Mouse (Mus musculus): ENCODE data around the gene Ccin. TPM values are rescaled to one million over a fixed set of nuclear protein-coding genes. Genes with fewer than 3 reads are reported as not detected.
A peak's percentile ranks its signal among the peaks of the same experiment; 100 is the strongest.

Ccin gene
- polyA plus RNA-seq, 1 experiment from 2014 or later: not detected

DNA sequence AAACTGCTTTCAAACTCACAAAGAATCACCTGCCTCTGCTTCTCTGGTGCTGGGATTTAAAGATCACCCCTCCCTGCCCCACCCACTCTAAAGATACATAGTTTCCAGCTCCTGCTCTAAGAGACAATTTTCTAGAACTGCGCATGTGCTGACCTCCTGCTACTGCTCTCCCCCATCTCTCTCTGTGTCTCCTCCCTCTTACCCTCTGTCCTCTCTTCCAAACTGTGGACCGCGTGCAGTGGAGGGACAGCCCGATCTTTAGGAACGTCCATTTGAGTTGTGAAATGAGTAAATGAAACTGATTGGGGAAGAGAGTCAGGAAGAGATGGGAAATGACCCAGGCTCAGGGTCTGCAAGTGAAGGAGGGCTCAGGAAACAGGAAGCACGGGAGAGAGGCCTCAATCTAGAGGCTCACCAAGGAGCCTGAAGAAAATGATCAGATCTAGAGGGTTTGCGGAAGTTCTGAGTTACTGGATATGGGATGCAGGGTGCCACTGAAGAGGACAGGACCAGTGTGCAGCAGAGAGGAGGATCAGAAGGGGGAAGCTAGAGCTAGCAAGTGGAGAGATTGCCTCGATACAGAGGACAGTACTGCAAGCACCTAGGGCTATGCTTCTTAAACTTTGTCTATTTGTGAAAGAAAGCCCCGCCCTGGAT is 23.6 kb upstream of the Ccin start:
- no peak for DNase-seq (ENCODE audit: low spot score)
- H3K9ac ChIP-seq (ENCODE audit: low read length): peak overlapping the region; percentile 17; the same call in 1 of the 2 replicates
- WGBS: 61% methylated on average over 9 of the region's 9 CpGs
- no peaks in the 10 kb centered on the region; the same call in 1 of the 2 replicates for H3K27me3 ChIP-seq (replicated peaks; ENCODE audit: control insufficient read depth, insufficient read depth, low read length)
- H3K27ac ChIP-seq (ENCODE audit: low read depth): 0 out of 2 replicates have a peak overlapping the region, but pooled peaks have one; percentile 24
- peak overlapping the region; percentile 84 for H3K4me2 ChIP-seq (ENCODE audit: low read length)
- H3K4me1 ChIP-seq (replicated peaks; ENCODE audit: control insufficient read depth, insufficient read depth, low read length): peaks cover 19% of the 10 kb centered on the region
- ATAC-seq (replicated peaks; ENCODE audit: low FRiP score, low TSS enrichment, low read depth): no peak
- H3K36me3 ChIP-seq (ENCODE audit: control insufficient read depth, insufficient read depth, low read length): no peaks in the 10 kb centered on the region
- H3K9me3 ChIP-seq (ENCODE audit: control insufficient read depth, low read length): no peaks in the 10 kb centered on the region
- no peak overlapping the region for H3K4me3 ChIP-seq (ENCODE audit: low read depth, low read length)

DNA sequence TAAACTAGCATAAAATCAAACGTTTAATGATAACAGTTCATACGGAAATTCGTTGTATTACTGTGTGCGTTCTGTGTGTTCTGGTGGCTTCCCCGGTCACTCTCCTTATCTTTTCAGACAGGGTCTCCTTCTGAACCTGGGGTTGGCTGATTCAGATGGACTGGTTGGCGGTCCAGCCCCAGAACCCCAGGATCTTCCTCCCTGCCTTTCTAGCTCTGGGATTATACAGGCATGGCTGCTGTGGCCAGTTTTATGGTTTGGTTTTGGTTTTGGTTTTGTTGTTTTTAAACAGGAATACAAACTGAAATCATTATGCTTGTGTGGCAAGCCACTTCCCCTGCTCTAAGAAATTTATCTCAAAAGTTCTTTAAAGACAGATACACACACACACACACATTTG is 23.1 kb upstream of the Ccin start:
- Histone ChIP-seq H3K9me3 (ENCODE audit: control insufficient read depth, low read length) (no peaks in the 10 kb centered on the region), H3K4me2 (ENCODE audit: low read length) (peak overlapping the region; percentile 84), H3K4me1 (replicated peaks; ENCODE audit: control insufficient read depth, insufficient read depth, low read length) (peaks cover 24% of the 10 kb centered on the region), H3K9ac (ENCODE audit: low read length) (no peak overlapping the region), H3K36me3 (ENCODE audit: control insufficient read depth, insufficient read depth, low read length) (no peaks in the 10 kb centered on the region), H3K27me3 (replicated peaks; ENCODE audit: control insufficient read depth, insufficient read depth, low read length) (no peaks in the 10 kb centered on the region; the same call in 1 of the 2 replicates), H3K27ac (ENCODE audit: low read depth) (0 out of 2 replicates have a peak overlapping the region, but pooled peaks have one; percentile 24), H3K4me3 (ENCODE audit: low read depth, low read length) (no peak overlapping the region)
- ATAC-seq (replicated peaks; ENCODE audit: low FRiP score, low TSS enrichment, low read depth) (no peak), DNase-seq (ENCODE audit: low spot score) (no peak)
- WGBS: 80% methylated on average over 6 of the region's 6 CpGs

DNA sequence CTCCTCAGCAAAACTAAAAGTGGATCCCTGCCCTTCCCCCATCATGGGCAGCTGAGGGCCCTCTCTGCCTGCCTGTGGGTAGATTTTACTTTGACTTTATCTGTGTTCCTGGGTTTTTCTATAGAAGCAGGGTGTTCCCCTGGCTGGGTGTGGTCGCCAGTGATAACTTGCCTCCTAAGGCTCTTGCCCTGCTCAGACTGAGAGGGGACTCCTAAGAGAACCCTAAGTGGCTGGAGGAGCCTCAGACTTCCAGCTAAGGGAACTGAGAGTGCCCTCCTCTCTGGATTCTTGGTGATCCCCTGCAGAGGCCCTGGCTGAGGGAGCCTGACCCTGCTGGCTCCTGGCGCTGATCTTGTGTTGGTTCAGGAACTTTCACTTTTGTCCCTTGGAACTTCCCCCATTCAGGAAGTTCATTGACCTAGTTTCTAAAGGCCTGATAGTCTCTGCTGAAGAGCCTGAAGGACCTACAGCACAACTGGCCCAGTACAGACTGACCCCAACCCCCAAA is 18.9 kb upstream of the Ccin start:
- ATAC-seq (replicated peaks; ENCODE audit: low FRiP score, low TSS enrichment, low read depth): no peak
- H3K27ac ChIP-seq (ENCODE audit: low read depth): no peak overlapping the region

DNA sequence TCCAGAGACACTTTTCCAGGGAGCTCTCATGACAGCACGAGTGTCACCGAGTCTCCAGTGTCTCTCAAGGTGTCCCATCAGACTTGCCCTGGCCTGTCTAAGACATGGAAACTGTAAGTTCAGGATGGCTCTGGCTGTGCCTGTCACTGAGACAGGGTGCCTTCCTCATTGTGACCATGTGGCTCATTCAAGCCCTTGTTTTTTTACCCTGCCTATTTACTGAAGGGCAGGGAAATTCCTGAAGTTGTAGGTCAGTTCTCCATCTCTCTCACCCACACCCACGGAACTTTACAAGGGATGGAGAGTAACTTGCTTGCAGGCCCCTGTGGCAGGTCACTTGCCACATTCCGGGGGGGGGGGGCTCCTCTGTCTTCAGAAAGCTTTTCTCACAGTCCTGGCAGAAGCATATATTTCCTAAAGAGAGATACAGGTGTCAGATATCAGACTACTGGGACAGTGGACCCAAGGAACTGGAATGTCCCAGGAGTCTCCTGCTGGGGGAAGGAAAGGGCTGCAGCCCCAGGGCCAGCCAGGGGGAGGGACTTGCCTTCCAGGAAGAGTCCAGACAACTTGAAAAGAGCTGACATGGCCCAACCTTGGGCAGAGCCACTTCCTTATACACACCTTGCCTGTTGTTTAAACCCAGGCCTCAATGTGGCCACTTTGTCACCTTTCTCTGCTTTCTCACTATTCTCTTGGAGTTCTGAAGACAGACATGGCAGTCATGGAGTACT is 18.2 kb upstream of the Ccin start:
- H3K4me3 ChIP-seq (ENCODE audit: low read depth, low read length): no peak overlapping the region
- H3K9ac ChIP-seq (ENCODE audit: low read length): no peak overlapping the region
- no peak for DNase-seq (ENCODE audit: low spot score)
- ATAC-seq (replicated peaks; ENCODE audit: low FRiP score, low TSS enrichment, low read depth): no peak
- H3K9me3 ChIP-seq (ENCODE audit: control insufficient read depth, low read length): no peaks in the 10 kb centered on the region
- no peaks in the 10 kb centered on the region for H3K27me3 ChIP-seq (replicated peaks; ENCODE audit: control insufficient read depth, insufficient read depth, low read length)
- peaks cover 26% of the 10 kb centered on the region for H3K4me1 ChIP-seq (replicated peaks; ENCODE audit: control insufficient read depth, insufficient read depth, low read length)
- WGBS: 38% methylated on average over 4 of the region's 4 CpGs
- no peak overlapping the region for H3K4me2 ChIP-seq (ENCODE audit: low read length)
- no peaks in the 10 kb centered on the region for H3K36me3 ChIP-seq (ENCODE audit: control insufficient read depth, insufficient read depth, low read length)
- no peak overlapping the region for H3K27ac ChIP-seq (ENCODE audit: low read depth)

More for the DNA sequence above, 18.9 kb upstream of the Ccin start:
- 49% methylated on average over 2 of the region's 2 CpGs for WGBS
- no peak overlapping the region for H3K4me2 ChIP-seq (ENCODE audit: low read length)
- no peak overlapping the region for H3K9ac ChIP-seq (ENCODE audit: low read length)
- H3K27me3 ChIP-seq (replicated peaks; ENCODE audit: control insufficient read depth, insufficient read depth, low read length): no peaks in the 10 kb centered on the region
- no peaks in the 10 kb centered on the region for H3K36me3 ChIP-seq (ENCODE audit: control insufficient read depth, insufficient read depth, low read length)
- peaks cover 25% of the 10 kb centered on the region for H3K4me1 ChIP-seq (replicated peaks; ENCODE audit: control insufficient read depth, insufficient read depth, low read length)
- no peaks in the 10 kb centered on the region for H3K9me3 ChIP-seq (ENCODE audit: control insufficient read depth, low read length)
- no peak for DNase-seq (ENCODE audit: low spot score)
- no peak overlapping the region for H3K4me3 ChIP-seq (ENCODE audit: low read depth, low read length)

DNA sequence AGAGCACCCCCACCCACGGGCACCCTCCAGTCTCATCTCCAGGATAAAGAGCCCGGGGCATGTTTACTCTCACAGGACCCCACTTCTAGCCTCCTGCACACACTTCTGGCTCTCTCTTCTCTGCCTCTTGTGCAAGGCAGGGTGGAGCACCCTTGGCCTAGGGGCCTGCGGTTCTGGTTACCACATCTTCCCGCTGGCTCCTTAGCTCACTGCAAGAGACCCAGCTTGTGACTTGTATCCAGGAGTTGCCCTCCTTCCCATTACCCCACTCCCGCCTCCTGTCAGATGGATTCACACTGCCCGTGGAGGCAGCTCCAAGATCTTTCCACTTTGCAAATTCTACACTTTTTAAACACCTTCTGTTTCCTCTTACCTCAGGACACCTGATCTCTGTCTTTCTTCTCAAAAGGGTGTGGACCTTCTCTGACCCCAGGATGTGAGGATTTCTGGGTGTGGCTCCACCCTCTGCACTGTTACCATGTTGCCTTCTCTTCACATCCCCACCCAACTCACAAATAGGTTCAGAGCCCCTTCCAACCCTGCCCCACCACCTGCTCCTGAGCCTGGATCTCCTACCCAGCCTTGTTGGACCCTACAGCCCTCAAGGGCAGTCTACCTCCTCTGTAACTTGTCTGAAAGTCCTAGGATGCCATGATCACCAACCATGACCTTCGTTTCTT is 17.3 kb upstream of the Ccin start:
- H3K36me3 ChIP-seq (ENCODE audit: control insufficient read depth, insufficient read depth, low read length): no peaks in the 10 kb centered on the region; the same call in 1 of the 2 replicates
- DNase-seq (ENCODE audit: low spot score) (no peak), ATAC-seq (replicated peaks; ENCODE audit: low FRiP score, low TSS enrichment, low read depth) (no peak)
- H3K4me2 ChIP-seq (ENCODE audit: low read length): no peak overlapping the region
- H3K4me3 ChIP-seq (ENCODE audit: low read depth, low read length): no peak overlapping the region
- 79% methylated on average over 7 of the region's 7 CpGs for WGBS
- peaks cover 26% of the 10 kb centered on the region for H3K4me1 ChIP-seq (replicated peaks; ENCODE audit: control insufficient read depth, insufficient read depth, low read length)
- no peak overlapping the region for H3K9ac ChIP-seq (ENCODE audit: low read length)
- no peaks in the 10 kb centered on the region for H3K27me3 ChIP-seq (replicated peaks; ENCODE audit: control insufficient read depth, insufficient read depth, low read length)
- H3K9me3 ChIP-seq (ENCODE audit: control insufficient read depth, low read length): no peaks in the 10 kb centered on the region
- H3K27ac ChIP-seq (ENCODE audit: low read depth): no peak overlapping the region

DNA sequence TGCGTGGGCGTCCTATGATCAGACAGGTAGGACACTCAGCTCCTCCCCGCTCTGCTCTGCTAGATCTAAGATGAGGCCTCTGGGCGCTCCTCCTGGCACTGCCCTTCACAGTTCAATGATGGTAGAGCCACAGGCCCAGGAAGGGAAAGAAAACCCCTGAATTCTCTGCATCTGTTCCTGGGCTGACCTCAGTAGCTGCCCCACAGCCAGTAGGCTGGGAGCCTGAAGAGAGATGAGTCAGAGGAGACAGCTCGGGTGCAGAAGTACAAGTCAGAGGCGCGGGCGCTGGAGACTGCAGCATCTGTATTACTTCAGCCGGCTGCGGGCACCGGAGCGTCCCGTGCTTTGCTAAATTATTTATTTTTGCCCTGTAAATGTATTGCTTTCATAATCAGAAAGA is 14.6 kb upstream of the Ccin start:
- Histone ChIP-seq H3K36me3 (ENCODE audit: control insufficient read depth, insufficient read depth, low read length) (no peaks in the 10 kb centered on the region; the same call in 1 of the 2 replicates), H3K9ac (ENCODE audit: low read length) (no peak overlapping the region), H3K4me2 (ENCODE audit: low read length) (peak overlapping the region; percentile 25), H3K4me3 (ENCODE audit: low read depth, low read length) (no peak overlapping the region), H3K4me1 (replicated peaks; ENCODE audit: control insufficient read depth, insufficient read depth, low read length) (peaks cover 37% of the 10 kb centered on the region), H3K9me3 (ENCODE audit: control insufficient read depth, low read length) (no peaks in the 10 kb centered on the region), H3K27me3 (replicated peaks; ENCODE audit: control insufficient read depth, insufficient read depth, low read length) (no peaks in the 10 kb centered on the region), H3K27ac (ENCODE audit: low read depth) (peak overlapping the region; percentile 47; the same call in 1 of the 2 replicates)
- WGBS: 37% methylated on average over 13 of the region's 13 CpGs
- no peak for DNase-seq (ENCODE audit: low spot score)
- ATAC-seq (replicated peaks; ENCODE audit: low FRiP score, low TSS enrichment, low read depth): no peak

DNA sequence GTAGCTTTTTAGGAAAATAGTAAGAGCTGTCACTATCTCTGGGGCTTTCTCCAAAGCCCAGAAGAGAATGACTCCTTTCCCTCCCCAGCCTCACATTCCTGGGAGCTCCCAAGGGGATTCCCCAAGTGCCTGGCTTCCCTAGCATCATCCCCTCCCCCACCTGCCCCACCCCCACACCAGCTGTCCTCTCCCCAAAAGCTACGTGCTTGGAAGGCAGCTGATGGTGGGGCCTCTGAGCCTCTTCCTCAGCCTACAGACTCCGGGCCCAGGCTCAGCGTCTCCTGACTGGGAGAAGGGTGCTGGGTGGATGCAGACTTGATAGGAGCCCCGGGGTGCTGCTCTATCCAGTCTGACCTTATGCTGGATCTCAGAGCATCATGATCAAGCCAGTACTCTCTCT is 13.9 kb upstream of the Ccin start:
- H3K4me1 ChIP-seq (replicated peaks; ENCODE audit: control insufficient read depth, insufficient read depth, low read length): peaks cover 37% of the 10 kb centered on the region
- no peak overlapping the region for H3K9ac ChIP-seq (ENCODE audit: low read length)
- no peaks in the 10 kb centered on the region; the same call in 1 of the 2 replicates for H3K36me3 ChIP-seq (ENCODE audit: control insufficient read depth, insufficient read depth, low read length)
- no peak overlapping the region for H3K4me3 ChIP-seq (ENCODE audit: low read depth, low read length)
- peak overlapping the region; percentile 22 for H3K4me2 ChIP-seq (ENCODE audit: low read length)
- WGBS: 15% methylated on average over 4 of the region's 4 CpGs
- no peaks in the 10 kb centered on the region for H3K27me3 ChIP-seq (replicated peaks; ENCODE audit: control insufficient read depth, insufficient read depth, low read length)
- H3K27ac ChIP-seq (ENCODE audit: low read depth): peak overlapping the region; percentile 62; the same call in 1 of the 2 replicates
- H3K9me3 ChIP-seq (ENCODE audit: control insufficient read depth, low read length): no peaks in the 10 kb centered on the region
- DNase-seq (ENCODE audit: low spot score) (peak; percentile 63), ATAC-seq (replicated peaks; ENCODE audit: low FRiP score, low TSS enrichment, low read depth) (no peak)

Data from intestine, embryonic 14.5 days (tissue).